Mouse (Mus musculus): ENCODE measurements at regions not wholly inside any gene's neighbourhood (a gene's known extent, or its start where the extent isn't known, plus 50 kb on each side); places are given as distances from the start of the nearest gene placed in this dataset.

- peaks cover 3 to 21% of the 10 kb centered on the region in 2 experiments; a peak in 3 of 4 replicates for H3K4me1 ChIP-seq (ENCODE audit: control insufficient read depth in 2 of 2, insufficient read depth in 2 of 2, low read length in 2 of 2, poor library complexity in 1 of 2)
- H3K4me3 ChIP-seq (ENCODE audit: insufficient read depth in 1 of 2, low read depth in 1 of 2, low read length in 2 of 2, poor library complexity in 1 of 2, severe bottlenecking in 1 of 2): peak overlapping the region; percentile 13 to 40; a peak in 3 of 4 replicates
- in situ Hi-C loops (cut with MboI; ENCODE audit: low sequenced_read_pairs in 2 of 2, unreplicated experiment in 2 of 2): no loop called here
- DNase-seq (ENCODE audit: low read depth, low spot score): peak; percentile 68
- TF ChIP-seq CHD2 (IDR thresholded peaks at IDR 0.05; ENCODE audit: low read depth, low read length) (no peak), MAFK (IDR thresholded peaks at IDR 0.05; ENCODE audit: insufficient read depth, low read depth, low read length) (no peak), ZC3H11A (IDR thresholded peaks at IDR 0.05; ENCODE audit: borderline replicate concordance, low read depth, low read length) (no peak), HCFC1 (IDR thresholded peaks at IDR 0.05; ENCODE audit: borderline replicate concordance, insufficient read depth, low read length) (no peak), ZNF384 (IDR thresholded peaks at IDR 0.05; ENCODE audit: low read depth, low read length) (no peak)
- H3K9ac ChIP-seq (ENCODE audit: insufficient read depth, low read depth, low read length, poor library complexity, severe bottlenecking): no peak overlapping the region
- H3K9me3 ChIP-seq (ENCODE audit: control insufficient read depth, insufficient read depth, low read depth, low read length): no peaks in the 10 kb centered on the region
- no peaks in the 10 kb centered on the region for H3K36me3 ChIP-seq (ENCODE audit: control insufficient read depth, insufficient read depth, low read length, poor library complexity, severe bottlenecking)
- 0 out of 2 replicates have a peak overlapping the region, but pooled peaks have one; percentile 29 for H3K27ac ChIP-seq (ENCODE audit: insufficient read depth, low read depth, low read length, poor library complexity, severe bottlenecking)
Measured at GRCm38 (mm10) chr9:118389481-118390334, 88.3 kb upstream of the Eomes start.

GRCm38 (mm10) chr9:118390679-118391078 is 87.3 kb upstream of the Eomes start:
- H3K27ac ChIP-seq (ENCODE audit: insufficient read depth, low read depth, low read length, poor library complexity, severe bottlenecking): no peak overlapping the region
- H3K9me3 ChIP-seq (ENCODE audit: control insufficient read depth, insufficient read depth, low read depth, low read length): no peaks in the 10 kb centered on the region
- peaks cover 3 to 21% of the 10 kb centered on the region in 2 experiments; a peak in 3 of 4 replicates for H3K4me1 ChIP-seq (ENCODE audit: control insufficient read depth in 2 of 2, insufficient read depth in 2 of 2, low read length in 2 of 2, poor library complexity in 1 of 2)
- H3K9ac ChIP-seq (ENCODE audit: insufficient read depth, low read depth, low read length, poor library complexity, severe bottlenecking): no peak overlapping the region
- in situ Hi-C loops (cut with MboI; ENCODE audit: low sequenced_read_pairs in 2 of 2, unreplicated experiment in 2 of 2): no loop called here
- no peak overlapping the region for H3K4me3 ChIP-seq (ENCODE audit: insufficient read depth in 1 of 2, low read depth in 1 of 2, low read length in 2 of 2, poor library complexity in 1 of 2, severe bottlenecking in 1 of 2)
- no peak for DNase-seq (ENCODE audit: low read depth, low spot score)
- H3K36me3 ChIP-seq (ENCODE audit: control insufficient read depth, insufficient read depth, low read length, poor library complexity, severe bottlenecking): no peaks in the 10 kb centered on the region
- TF ChIP-seq ZC3H11A (IDR thresholded peaks at IDR 0.05; ENCODE audit: borderline replicate concordance, low read depth, low read length) (no peak), CHD2 (IDR thresholded peaks at IDR 0.05; ENCODE audit: low read depth, low read length) (no peak), ZNF384 (IDR thresholded peaks at IDR 0.05; ENCODE audit: low read depth, low read length) (no peak), HCFC1 (IDR thresholded peaks at IDR 0.05; ENCODE audit: borderline replicate concordance, insufficient read depth, low read length) (no peak), MAFK (IDR thresholded peaks at IDR 0.05; ENCODE audit: insufficient read depth, low read depth, low read length) (no peak)

- no peak overlapping the region for H3K9ac ChIP-seq (ENCODE audit: insufficient read depth, low read depth, low read length, poor library complexity, severe bottlenecking)
- H3K27ac ChIP-seq (ENCODE audit: insufficient read depth, low read depth, low read length, poor library complexity, severe bottlenecking): no peak overlapping the region
- H3K36me3 ChIP-seq (ENCODE audit: control insufficient read depth, insufficient read depth, low read length, poor library complexity, severe bottlenecking): no peaks in the 10 kb centered on the region
- no peak for DNase-seq (ENCODE audit: low read depth, low spot score)
- in situ Hi-C loops (cut with MboI; ENCODE audit: low sequenced_read_pairs in 2 of 2, unreplicated experiment in 2 of 2): no loop called here
- no peak for TF ChIP-seq HCFC1 (IDR thresholded peaks at IDR 0.05; ENCODE audit: borderline replicate concordance, insufficient read depth, low read length)
- peak; percentile 93 for TF ChIP-seq MAFK (IDR thresholded peaks at IDR 0.05; ENCODE audit: insufficient read depth, low read depth, low read length)
- no peak overlapping the region for H3K4me3 ChIP-seq (ENCODE audit: insufficient read depth in 1 of 2, low read depth in 1 of 2, low read length in 2 of 2, poor library complexity in 1 of 2, severe bottlenecking in 1 of 2)
- peaks cover 3 to 30% of the 10 kb centered on the region in 2 experiments; a peak in 3 of 4 replicates for H3K4me1 ChIP-seq (ENCODE audit: control insufficient read depth in 2 of 2, insufficient read depth in 2 of 2, low read length in 2 of 2, poor library complexity in 1 of 2)
- no peaks in the 10 kb centered on the region for H3K9me3 ChIP-seq (ENCODE audit: control insufficient read depth, insufficient read depth, low read depth, low read length)
Measured at GRCm38 (mm10) chr9:118391715-118392114, 86.3 kb upstream of the Eomes start.

GRCm38 (mm10) chr9:118392796-118393195 is 85.2 kb upstream of the Eomes start:
- Histone ChIP-seq H3K27ac (ENCODE audit: insufficient read depth, low read depth, low read length, poor library complexity, severe bottlenecking) (no peak overlapping the region), H3K36me3 (ENCODE audit: control insufficient read depth, insufficient read depth, low read length, poor library complexity, severe bottlenecking) (no peaks in the 10 kb centered on the region), H3K9ac (ENCODE audit: insufficient read depth, low read depth, low read length, poor library complexity, severe bottlenecking) (no peak overlapping the region), H3K4me3 (ENCODE audit: insufficient read depth in 1 of 2, low read depth in 1 of 2, low read length in 2 of 2, poor library complexity in 1 of 2, severe bottlenecking in 1 of 2) (no peak overlapping the region), H3K4me1 (ENCODE audit: control insufficient read depth in 2 of 2, insufficient read depth in 2 of 2, low read length in 2 of 2, poor library complexity in 1 of 2) (peaks cover 3 to 34% of the 10 kb centered on the region in 2 experiments; a peak in 3 of 4 replicates), H3K9me3 (ENCODE audit: control insufficient read depth, insufficient read depth, low read depth, low read length) (no peaks in the 10 kb centered on the region)
- TF ChIP-seq HCFC1 (IDR thresholded peaks at IDR 0.05; ENCODE audit: borderline replicate concordance, insufficient read depth, low read length) (no peak), ZC3H11A (IDR thresholded peaks at IDR 0.05; ENCODE audit: borderline replicate concordance, low read depth, low read length) (no peak), CHD2 (IDR thresholded peaks at IDR 0.05; ENCODE audit: low read depth, low read length) (no peak), ZNF384 (IDR thresholded peaks at IDR 0.05; ENCODE audit: low read depth, low read length) (no peak), MAFK (IDR thresholded peaks at IDR 0.05; ENCODE audit: insufficient read depth, low read depth, low read length) (no peak)
- no peak for DNase-seq (ENCODE audit: low read depth, low spot score)
- in situ Hi-C loops (cut with MboI; ENCODE audit: low sequenced_read_pairs in 2 of 2, unreplicated experiment in 2 of 2): no loop called here
